Mouse (Mus musculus) adrenal gland, postnatal 25 days (tissue): ENCODE data around the gene Gsg1. TPM values are rescaled to one million over a fixed set of nuclear protein-coding genes. Genes with fewer than 3 reads are reported as not detected.
A peak's percentile ranks its signal among the peaks of the same experiment; 100 is the strongest.

Experiments
- DNase-seq: peaks from one replicate; pipeline ENCODE4 v3.0.0; 2021; ENCODE audit warnings: mixed read lengths
- total RNA-seq: library from RNA; stranded (reverse); gene quantifications from 2 replicates; pipeline ENCODE4 v1.2.3, GENCODE M21; 2021

Gene Gsg1
- total RNA-seq, 1 experiment from 2014 or later: not detected

GRCm38 (mm10) chr6:135204869-135205268 lies 49.3 kb downstream of the Gsg1 start:
- no peak for DNase-seq

- DNase-seq: no peak
Measured at GRCm38 (mm10) chr6:135203737-135204136, 50.4 kb downstream of the Gsg1 start.

- no peak for DNase-seq
Measured at GRCm38 (mm10) chr6:135202668-135203067, 51.5 kb downstream of the Gsg1 start.

- DNase-seq: no peak
Measured at GRCm38 (mm10) chr6:135200122-135200957, 53.8 kb downstream of the Gsg1 start.

- DNase-seq: no peak
Measured at GRCm38 (mm10) chr6:135198726-135199125, 55.4 kb downstream of the Gsg1 start.

GRCm38 (mm10) chr6:135197921-135198532 lies 56.1 kb downstream of the Gsg1 start, which contains the start of the genes Fam234b and Hebp1:
Gene Fam234b (plus strand): TSS chr6:135197977.
Gene Hebp1 (minus strand): TSS chr6:135198022.
- DNase-seq: peak; percentile 91

- DNase-seq: no peak
Measured at GRCm38 (mm10) chr6:135197446-135197845, 56.7 kb downstream of the Gsg1 start.

GRCm38 (mm10) chr6:135196707-135197106 lies 57.4 kb downstream of the Gsg1 start:
- no peak for DNase-seq

GRCm38 (mm10) chr6:135194907-135195306 lies 59.2 kb downstream of the Gsg1 start:
- no peak for DNase-seq

- DNase-seq: no peak
Measured at GRCm38 (mm10) chr6:135193733-135194132, 60.4 kb downstream of the Gsg1 start.

GRCm38 (mm10) chr6:135192993-135193392 lies 61.2 kb downstream of the Gsg1 start:
- no peak for DNase-seq

GRCm38 (mm10) chr6:135191906-135192305 lies 62.2 kb downstream of the Gsg1 start:
- DNase-seq: no peak

- DNase-seq: no peak
Measured at GRCm38 (mm10) chr6:135190122-135190521, 64.0 kb downstream of the Gsg1 start.

GRCm38 (mm10) chr6:135188629-135189028 lies 65.5 kb downstream of the Gsg1 start:
- no peak for DNase-seq

Other genes with a start within 250 kb of the Gsg1 start
- gene Ddx47, start 242.7 kb downstream of the Gsg1 start, total RNA-seq: 62.2 and 75.9 TPM in 2 replicates
- gene Gprc5a, start 188.7 kb downstream of the Gsg1 start, total RNA-seq: 0.33 and 0.71 TPM in 2 replicates
- not detected in 2 replicates for gene Gprc5d, start 136.1 kb downstream of the Gsg1 start, total RNA-seq
- gene Fam234b, start 56.4 kb downstream of the Gsg1 start, total RNA-seq: 18.1 and 32.1 TPM in 2 replicates
- 16.4 and 23.9 TPM in 2 replicates for gene Hebp1, start 56.3 kb downstream of the Gsg1 start, total RNA-seq
- gene Pbp2, start 56.1 kb upstream of the Gsg1 start, total RNA-seq: not detected in 2 replicates
- 29.8 and 31.3 TPM in 2 replicates for gene Emp1, start 108.2 kb upstream of the Gsg1 start, total RNA-seq